Mouse (Mus musculus): Measurements from ENCODE around the gene Rassf1.
"Not testable (repeated sequence)": the region's sequence is repeated elsewhere in the genome, so short reads cannot be mapped to it uniquely, and the experiment has no call there.

The Rassf1 gene

DNA sequence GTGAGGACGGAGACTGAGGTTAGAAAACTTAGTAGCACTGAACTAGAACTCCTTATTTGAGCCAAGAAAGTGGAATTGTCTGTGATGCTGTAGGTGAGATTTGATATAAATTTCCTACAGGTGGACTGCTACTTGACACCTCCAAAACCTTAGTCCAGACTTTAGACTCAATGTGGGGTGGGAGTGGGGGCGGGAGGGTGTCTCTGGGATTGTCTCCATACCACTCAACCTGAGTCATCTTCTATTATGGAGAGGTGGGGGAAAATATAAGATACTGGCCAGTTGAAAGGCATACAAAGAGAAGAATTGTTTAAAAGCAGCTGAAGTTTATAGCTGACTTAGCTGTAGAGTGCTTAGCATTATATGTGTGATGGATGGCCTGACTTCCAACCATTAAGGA lies 4.3 kb downstream of the Rassf1 start:
- DNase-seq (ENCODE audit: low read depth): peak; percentile 63

DNA sequence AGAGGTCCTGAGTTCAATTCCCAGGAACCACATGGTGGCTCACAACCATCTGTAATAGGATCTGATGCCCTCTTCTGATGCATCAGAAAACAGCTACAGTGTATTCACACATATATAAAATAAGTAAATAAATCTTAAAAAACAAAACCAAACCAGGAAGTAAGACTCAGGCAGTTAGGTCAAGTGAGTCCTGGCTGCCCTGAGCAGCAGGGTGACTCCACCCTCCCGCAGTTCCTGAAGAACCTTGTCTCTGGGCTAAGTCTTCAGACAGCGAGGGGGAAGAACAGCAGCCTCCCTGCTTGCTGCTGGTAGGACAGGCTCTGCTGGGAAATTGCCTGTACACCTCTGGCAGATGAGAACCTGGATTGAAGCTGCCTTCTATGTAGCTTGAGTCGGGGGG lies 5.0 kb downstream of the Rassf1 start:
- peak; percentile 4 for DNase-seq (ENCODE audit: low read depth)

DNA sequence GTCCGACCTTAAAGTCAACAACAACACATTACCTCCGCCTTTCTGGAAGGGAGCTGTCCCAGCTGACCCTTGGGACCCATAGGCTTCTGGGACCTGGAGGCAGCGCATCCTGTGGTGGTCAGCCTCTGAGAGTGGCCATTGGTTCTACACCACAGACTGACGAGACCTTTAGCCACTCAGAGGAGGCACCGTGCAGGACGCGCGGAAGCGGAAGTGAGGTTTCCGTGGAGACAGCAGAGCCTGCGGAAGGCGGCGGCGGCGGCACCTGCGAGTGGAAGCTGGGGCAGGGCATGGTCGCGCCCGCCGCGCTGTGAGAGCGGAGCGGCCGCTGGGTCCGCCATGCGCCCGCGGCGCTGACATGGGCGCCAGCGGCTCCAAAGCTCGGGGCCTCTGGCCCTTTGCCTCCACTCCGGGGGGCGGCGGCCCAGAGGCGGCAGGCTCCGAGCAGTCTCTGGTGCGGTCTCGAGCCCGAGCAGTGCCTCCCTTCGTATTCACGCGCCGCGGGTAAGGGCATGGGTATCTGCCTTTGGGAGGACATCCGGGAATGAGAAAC lies 11.8 kb downstream of the Rassf1 start, which contains the start of gene Tusc2:
Gene Tusc2 (plus strand): TSS at position 227 of the 553 bp plus-strand sequence.
- DNase-seq (ENCODE audit: low read depth): peak; percentile 92

DNA sequence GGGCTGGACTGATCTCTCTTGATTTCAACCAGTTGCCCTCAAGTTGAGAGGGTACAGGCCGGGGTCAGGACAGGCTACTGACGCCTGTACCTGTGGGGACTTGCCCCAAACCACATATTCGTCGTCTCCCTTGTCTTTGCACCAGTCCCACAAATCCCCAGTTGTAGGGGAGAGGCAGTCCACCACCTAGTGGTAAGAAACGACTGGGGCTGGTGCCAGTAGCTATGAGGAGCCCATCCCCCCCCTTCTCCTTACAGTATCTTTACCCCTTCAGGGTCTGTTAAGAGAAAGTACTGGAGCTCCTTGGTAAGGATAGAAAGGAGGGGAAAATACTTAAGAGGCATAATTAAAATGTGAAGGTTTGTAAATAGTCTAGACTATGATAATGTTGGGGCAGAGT lies 14.2 kb downstream of the Rassf1 start:
- DNase-seq (ENCODE audit: low read depth): peak; percentile 38

DNA sequence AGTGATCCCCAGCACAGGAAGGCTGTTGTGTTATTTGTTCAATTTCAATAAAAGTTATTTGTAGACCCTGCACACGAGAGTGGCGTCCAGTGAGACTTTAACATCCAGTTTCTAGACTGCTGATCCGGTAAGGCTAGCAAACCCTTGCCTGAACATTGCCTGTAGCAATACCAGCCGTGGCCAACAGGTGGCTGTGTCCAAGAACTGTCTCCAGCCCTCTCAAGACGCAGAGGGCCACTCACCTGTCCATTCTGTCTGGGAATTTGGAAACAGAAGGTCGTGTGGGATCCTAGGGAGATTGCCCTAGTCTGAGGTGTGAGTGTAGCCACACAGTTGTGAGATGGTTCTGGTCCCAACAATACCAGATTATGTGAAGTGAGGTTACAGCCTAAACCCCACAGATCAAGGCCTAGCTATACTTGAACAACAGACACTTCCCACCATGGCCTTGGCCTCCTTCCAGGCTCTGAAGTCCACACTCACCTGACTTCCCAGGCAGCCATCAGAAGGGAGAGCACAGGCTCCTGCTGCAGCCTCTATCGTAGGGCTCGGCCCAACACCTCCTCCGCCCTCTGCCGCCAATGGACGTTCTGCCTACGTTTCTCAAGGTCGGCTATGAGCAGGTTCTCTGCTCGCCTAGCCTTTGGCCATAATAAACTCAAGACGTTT lies 14.8 kb downstream of the Rassf1 start:
- peak; percentile 85 for DNase-seq (ENCODE audit: low read depth)

DNA sequence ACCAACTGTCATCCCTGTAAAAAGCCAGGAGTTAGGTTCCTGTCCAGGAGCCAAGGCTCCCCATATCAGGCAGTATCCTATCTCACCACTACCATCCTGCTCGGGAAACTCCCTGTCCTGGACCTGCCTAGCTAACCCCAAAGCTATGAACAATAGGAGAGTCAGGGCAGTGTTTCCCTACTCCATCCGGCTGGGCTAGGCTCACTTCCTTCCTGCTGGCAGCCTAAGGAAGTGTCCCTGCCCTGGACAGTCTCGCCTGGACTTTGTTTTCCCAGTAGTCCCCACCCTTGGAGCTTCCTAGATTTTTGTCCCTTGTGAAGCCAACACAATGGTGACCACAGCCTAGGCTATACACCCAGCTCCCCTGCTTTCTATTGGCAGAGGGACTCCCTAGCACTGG lies 15.5 kb downstream of the Rassf1 start:
- no peak for DNase-seq (ENCODE audit: low read depth)

DNA sequence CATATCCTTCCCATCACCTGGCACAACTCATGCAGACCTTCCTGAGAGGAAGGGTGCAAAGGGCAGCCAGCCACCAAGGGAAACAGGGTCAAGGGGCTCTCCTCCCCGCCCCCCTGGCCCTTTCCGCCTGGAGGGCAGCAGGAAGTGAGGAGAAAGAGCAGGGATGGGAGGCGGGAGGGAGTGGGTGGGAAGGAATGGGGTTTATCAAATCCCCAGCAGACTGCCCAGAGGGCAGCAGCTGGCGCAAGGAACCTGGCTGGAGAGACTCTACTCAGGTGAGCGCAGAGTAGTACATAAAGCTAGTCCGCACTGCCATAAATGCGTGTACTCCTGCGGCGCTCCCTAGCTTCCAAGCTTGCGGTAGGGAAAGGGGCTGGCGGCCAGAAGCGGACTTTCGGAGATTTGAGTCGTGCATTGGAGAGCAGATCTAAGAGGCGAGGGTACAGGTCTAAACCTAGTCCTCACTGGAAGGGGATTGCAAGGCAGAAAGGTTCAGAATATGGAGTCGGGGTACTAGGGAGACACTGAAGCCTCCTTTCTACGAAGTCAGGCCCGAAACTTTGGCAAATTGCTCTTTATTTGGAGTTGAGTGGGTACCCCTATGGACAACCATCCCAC lies 16.5 kb downstream of the Rassf1 start, which contains the start of gene Hyal2:
Gene Hyal2 (plus strand): TSS at position 244 of the 618 bp plus-strand sequence.
- DNase-seq (ENCODE audit: low read depth): no peak

DNA sequence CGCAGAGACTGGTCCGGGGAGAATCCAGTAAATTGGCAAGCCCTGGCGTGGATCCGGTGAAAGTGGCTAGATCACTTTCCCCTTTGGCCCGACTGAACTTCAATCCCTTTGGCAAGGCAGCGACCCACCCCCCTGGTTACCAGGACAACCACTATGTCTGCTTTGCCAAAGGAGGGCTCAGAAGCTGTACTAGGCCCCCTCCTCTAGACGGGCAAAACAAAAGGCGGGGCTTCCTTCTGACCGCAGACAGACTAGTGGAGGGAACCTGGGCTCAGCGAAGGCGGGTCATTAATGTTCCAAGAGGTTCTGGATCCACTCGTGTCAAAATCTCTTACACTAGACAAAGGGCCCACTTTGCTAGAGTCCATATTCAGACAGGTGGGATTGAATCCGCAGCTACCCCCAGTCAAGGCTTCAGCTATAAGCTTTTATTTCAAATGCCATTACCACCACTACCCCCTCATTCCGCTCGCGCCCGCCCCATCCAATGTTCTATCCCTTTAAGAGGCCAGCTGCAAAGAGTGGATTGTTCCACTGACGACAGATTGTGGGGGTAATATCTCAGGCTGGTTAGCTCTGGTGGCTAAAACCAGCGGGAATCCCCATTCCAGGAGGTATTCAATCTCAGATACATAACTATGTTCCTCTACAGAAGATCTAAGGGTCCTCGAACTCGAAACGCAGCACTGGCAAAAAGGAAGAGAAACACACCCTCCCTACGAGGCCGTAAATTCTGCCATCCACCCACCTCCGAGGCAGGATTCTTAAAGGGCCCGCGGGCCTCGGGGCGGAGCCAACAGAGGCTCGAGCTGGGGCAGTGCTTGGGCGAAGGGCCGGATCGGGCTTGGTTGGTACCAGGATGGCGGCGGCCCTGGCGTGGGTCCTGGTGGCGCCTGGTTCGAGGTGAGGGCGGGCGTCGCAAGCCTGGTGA lies 17.2 kb downstream of the Rassf1 start:
- DNase-seq (ENCODE audit: low read depth): peak; percentile 90

DNA sequence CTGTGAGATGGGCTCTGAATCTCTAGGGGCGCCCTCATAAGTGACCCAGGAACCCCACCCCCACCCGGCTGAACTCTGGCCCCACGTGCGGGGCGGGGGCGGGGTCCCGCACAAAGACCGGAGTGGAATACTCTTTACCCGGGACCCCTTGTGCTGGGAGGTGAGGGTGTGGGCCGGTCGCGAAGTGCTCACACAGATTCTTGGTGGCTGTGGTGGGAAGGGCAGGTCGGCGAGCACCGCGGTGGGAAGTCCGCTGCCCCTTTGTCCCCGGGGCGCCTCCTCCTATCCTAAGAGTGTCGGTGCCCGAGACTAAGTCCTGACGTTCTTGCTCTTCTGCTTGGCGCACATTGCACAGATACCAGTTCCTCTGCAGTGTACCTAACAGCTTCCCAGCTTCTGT lies 17.9 kb downstream of the Rassf1 start:
- no peak for DNase-seq (ENCODE audit: low read depth)

DNA sequence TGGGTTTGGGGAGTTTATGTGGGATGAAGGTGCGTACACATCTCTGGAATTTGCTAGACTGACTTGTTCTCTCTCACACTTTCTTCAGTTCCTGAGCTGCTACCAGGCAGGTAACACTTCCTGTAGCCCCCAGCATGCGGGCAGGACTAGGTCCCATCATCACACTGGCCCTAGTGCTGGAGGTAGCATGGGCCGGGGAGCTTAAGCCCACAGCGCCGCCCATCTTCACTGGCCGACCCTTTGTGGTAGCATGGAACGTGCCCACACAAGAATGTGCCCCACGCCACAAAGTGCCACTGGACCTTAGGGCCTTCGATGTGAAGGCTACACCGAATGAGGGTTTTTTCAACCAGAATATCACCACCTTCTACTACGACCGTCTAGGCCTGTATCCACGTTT lies 18.7 kb downstream of the Rassf1 start:
- no peak for DNase-seq (ENCODE audit: low read depth)

DNA sequence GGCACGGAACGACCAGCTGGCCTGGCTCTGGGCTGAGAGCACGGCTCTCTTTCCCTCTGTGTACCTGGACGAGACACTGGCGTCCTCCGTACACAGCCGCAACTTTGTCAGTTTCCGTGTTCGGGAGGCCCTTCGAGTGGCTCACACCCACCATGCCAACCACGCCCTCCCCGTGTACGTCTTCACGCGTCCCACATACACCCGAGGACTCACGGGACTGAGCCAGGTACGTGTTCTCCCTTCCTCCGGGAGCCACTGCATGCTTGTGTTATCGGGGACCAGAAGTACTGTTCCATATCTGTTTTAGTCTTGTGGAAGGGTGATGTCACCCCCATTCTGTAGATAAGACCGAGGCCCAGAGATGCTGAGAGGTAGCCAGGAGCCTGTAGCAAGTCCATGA lies 19.5 kb downstream of the Rassf1 start:
- DNase-seq (ENCODE audit: low read depth): no peak

DNA sequence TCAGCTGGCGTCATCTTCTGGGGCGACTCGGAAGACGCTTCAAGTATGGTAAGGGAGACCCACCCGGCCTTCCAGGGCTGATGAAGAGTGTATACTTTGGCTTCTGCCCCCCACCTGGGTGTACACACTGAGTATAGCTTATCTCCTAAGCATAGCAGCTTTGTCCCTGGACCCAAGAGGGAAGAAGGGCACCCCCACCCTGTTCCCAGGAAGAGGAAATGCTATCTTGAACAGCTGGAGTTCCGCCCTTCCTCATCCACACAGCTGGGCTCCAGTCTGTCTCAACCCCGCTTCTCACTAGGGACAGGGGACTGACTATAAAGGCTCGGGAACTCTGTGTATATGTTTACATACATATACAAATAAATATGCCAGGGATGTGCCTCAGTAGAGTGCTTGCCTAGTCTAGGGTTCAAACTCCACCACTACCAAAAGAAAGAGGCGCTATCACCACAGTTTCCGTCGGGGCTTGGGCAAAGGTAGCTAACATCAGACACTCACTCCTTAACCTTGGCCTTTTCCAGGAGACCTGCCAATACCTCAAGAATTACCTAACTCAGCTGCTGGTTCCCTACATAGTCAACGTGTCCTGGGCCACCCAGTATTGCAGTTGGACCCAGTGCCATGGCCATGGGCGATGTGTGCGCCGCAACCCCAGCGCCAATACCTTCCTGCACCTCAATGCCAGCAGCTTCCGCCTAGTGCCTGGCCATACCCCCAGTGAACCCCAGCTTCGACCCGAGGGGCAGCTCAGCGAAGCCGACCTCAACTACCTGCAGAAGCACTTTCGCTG lies 20.4 kb downstream of the Rassf1 start:
- DNase-seq (ENCODE audit: low read depth): no peak

DNA sequence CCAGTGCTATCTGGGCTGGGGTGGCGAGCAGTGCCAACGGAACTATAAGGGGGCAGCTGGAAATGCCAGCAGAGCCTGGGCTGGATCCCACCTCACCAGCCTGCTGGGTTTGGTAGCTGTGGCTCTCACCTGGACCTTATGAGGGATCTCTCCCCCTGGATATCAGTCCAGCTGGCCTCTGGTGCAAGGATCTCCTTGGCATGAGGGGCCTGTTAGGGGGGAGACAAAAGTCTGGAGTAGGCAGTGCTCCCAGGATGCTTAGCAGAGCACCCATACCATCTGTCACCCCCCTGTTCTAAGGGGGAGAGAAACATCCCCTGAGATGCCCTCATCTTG lies 20.9 kb downstream of the Rassf1 start:
- no peak for DNase-seq (ENCODE audit: low read depth)

DNA sequence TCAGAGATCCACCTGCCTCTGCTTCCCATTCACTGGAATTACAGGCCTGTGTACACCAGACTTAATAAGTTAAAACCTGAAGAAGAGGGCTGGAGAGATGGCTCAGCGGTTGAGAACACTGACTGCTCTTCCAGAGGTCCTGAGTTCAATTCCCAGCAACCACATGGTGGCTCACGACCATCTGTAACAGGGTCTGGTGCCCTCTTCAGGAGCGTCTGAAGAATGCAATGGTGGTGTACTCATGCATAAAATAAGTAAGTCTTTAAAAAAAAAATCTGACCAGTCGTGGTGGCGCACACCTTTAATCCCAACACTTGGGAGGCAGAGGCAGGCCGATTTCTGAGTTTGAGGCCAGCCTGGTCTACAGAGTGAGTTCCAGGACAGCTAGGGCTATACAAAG lies 22.4 kb downstream of the Rassf1 start:
- DNase-seq (ENCODE audit: low read depth): not testable (repeated sequence)

DNA sequence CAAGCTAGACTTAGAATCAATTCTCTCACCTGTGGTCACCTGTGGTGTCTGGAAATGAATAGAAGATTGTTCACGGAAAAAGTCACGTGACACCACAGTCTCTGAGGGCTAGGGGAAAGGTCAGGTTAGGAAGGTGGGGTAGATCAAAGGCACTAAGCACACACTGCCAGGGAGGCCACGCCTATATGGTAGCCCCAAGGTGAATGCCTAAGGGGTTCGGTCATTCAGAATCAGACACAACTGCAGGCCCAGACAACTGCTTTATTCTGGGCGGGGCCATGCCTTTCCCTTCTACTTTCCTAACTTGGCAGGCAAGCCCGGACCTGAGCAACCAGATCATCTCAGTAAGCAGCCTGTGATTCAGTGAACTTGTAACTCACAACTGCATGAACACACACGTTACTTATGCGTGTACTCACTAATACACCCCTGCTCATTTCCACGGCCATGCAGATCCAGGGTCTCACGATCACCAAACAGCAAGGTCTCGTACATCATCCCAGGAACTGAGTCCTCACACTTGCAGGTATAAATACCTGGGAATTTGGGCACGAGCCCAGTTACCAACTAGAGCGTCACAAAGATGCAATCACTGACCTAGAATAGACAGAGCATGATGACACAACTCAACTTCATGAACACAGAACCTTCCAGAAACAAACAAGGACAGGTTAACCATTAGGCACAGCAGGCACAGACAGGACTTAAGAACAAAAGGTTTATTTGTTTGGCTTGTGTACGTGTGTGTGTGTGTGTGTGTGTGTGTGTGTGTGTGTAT lies 24.4 kb downstream of the Rassf1 start:
- DNase-seq (ENCODE audit: low read depth): peak; percentile 59

DNA sequence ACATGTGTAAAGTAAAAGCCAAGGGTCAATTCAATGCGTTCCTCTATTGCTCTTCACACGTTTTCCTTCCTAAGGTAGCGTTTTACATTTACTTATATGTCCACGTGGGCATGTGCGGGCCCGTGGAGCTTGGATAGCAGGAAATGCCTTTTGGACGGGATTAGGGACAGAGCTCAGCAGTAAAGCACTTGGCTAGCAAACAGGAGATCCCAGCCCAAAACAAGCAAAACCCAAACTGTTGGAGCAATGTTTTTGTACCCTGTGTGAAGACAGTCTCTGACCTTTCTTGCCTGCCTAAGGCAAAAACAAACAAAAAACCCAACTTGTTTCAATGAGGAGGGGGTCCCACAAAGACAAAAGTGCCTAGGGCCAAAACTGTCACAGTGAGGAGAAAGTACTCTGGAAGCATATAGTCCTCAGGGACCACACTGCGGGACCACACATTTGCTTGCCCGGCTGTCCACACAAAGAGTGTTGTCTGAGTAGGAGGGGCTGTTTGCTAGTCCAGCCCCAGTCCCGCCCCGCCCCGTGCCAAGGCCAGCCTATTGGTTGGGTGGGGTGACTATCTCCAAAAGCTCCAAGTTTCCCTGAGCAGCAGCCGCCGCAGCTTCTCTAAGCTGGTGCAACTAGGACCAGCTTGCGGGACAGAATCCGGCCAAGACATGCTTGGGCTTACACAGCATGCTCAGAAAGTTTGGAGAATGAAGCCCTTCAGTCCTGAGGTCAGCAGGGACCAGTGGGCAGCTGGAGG lies 25.2 kb downstream of the Rassf1 start, which contains the start of gene Hyal1:
Gene Hyal1 (plus strand): TSS at position 571 of the 751 bp plus-strand sequence.
- peak; percentile 86 for DNase-seq (ENCODE audit: low read depth)

DNA sequence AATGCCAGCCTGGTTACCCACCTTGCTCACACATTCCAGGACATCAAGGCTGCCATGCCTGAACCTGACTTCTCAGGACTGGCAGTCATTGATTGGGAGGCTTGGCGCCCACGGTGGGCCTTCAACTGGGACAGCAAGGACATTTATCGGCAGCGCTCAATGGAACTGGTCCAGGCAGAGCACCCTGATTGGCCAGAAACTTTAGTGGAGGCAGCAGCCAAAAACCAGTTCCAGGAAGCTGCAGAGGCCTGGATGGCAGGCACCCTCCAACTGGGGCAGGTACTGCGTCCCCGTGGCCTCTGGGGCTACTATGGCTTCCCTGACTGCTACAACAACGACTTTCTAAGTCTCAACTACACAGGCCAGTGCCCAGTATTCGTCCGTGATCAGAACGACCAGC lies 26.5 kb downstream of the Rassf1 start:
- DNase-seq (ENCODE audit: low read depth): no peak

DNA sequence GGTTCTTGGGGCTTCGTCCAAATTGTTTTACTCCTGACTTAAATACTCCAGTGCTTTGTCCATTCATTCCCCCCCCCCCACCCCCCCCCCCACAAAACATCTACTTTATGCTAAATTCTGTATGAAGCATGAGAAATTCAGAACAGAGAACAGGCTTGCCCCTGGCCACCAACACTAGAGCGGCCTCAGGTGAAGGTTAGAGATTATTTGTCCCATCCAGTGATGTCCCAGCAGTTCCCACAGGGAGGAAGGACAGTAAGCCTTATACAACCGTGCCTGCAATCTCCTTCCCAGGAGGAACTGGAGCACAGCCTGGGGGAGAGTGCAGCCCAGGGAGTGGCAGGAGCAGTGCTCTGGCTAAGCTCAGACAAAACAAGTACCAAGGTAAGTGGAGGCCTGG lies 27.2 kb downstream of the Rassf1 start, which contains the start of gene Naa80:
Gene Naa80 (plus strand): TSS at position 301 of the 400 bp plus-strand sequence.
- DNase-seq (ENCODE audit: low read depth): no peak

DNA sequence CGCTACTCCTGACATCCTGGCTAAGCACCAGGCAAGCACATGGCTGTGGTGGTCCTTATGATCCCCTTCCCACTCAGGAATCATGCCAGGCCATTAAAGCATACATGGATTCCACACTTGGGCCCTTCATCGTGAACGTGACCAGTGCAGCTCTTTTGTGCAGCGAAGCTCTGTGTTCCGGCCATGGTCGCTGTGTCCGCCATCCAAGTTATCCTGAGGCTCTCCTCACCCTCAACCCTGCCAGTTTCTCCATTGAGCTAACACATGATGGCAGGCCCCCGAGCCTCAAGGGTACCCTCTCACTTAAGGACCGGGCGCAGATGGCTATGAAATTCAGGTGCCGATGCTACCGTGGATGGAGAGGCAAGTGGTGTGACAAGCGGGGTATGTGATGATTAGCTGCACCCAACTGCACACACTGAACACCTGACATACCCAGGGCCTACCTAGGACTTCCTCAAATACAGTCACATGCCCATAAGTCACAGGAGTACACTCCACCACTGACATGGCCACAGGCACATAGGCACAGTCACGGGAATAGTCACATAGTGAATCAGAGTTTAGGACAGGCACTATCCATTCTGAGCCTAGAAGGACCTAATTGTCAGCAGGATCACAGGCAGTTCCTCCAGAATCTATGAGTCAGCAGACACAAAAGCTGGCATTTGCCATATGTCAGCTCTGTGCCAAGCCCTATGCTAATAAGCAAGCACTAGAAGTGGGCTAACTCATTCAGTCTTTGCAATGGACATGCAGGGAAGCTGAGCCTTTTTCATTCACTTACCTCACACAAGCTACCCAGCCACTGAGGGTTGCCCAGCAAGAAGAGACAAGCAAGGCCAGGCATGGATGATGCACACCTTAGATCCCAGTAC lies 27.9 kb downstream of the Rassf1 start:
- DNase-seq (ENCODE audit: low read depth): peak; percentile 53

Data from NIH3T3 (cell line).